ENCODE assay signal across 25 mouse cellular contexts in the genomic region with DNA sequence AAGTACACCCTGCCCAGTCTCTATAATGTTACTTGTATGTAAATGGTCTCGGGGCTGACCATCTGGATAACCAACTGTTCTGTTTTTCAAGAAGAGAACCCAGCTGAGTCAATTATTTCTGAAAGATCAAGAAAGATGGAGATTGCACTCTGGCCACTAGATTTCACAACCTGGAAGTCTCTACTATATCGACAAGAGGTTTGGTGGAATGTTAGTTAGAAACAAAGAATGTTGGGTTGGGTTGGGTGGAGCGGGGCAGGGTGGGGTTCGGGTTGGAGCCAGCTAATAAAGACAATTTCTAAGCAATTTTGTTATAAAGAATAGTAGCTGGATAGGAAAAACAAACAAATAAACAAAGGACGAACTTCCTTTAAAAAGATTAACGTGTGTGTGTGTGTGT.
DNase-seq lines count a peak whose midpoint lies in the region; ATAC-seq and TF ChIP-seq lines count a peak whose summit lies in the region.
"Had no signal": no experiment of that assay in that cellular context is flagged by ENCODE, and none has a peak within 500 bp of the region (broad histone marks: within the 10 kb centered on the region; RNA-seq: fewer than 3 reads in every experiment).

No protein-coding gene starts in this region.

- 67% methylated on average over 6 of the region's 6 CpGs for WGBS in lung, embryonic 16.5 days
- 47% methylated on average over 6 of the region's 6 CpGs for WGBS in lung, adult 2 months

- H3K9ac ChIP-seq in lung, embryonic 16.5 days (ENCODE audit: low read length): no peak overlapping the region
- no peak overlapping the region for H3K9ac ChIP-seq in ES-Bruce4 (ENCODE audit: low read depth, poor library complexity, severe bottlenecking)
- H3K9ac ChIP-seq: forebrain, embryonic 13.5 days; heart, embryonic 12.5 days; heart, embryonic 15.5 days; hindbrain, embryonic 12.5 days had no signal

- intact Hi-C loops in gastrocnemius, adult 2 months (cut with DNase I): loop anchor here (5.0 kb wide), 1 partner anchor 63 kb away; a partner anchor contains a TSS

- H3K4me2 ChIP-seq in lung, embryonic 16.5 days (ENCODE audit: low read depth, low read length): no peak overlapping the region
- H3K4me2 ChIP-seq: forebrain, embryonic 13.5 days; heart, embryonic 12.5 days; heart, embryonic 15.5 days; hindbrain, embryonic 12.5 days had no signal

- H3K9me3 ChIP-seq in lung, embryonic 16.5 days (ENCODE audit: control insufficient read depth, low read length): no peaks in the 10 kb centered on the region
- no peaks in the 10 kb centered on the region for H3K9me3 ChIP-seq in ES-Bruce4 (replicated peaks; ENCODE audit: control insufficient read depth, insufficient read depth, low read length, poor library complexity, severe bottlenecking)
- H3K9me3 ChIP-seq: forebrain, embryonic 10.5 days; forebrain, embryonic 13.5 days; heart, embryonic 12.5 days; heart, embryonic 15.5 days; hindbrain, embryonic 12.5 days had no signal

- H3K4me1 ChIP-seq in lung, embryonic 16.5 days (replicated peaks; ENCODE audit: control insufficient read depth, insufficient read depth, low read length): peaks cover 61% of the 10 kb centered on the region
- H3K4me1 ChIP-seq in lung, adult 2 months (ENCODE audit: control insufficient read depth, insufficient read depth, low read length): peaks cover 18% of the 10 kb centered on the region
- peaks cover 5% of the 10 kb centered on the region for H3K4me1 ChIP-seq in ES-Bruce4 (ENCODE audit: control insufficient read depth, insufficient read depth, low read length)

- DNase-seq in gastrocnemius, adult 2 months: no peak
- no peak for DNase-seq in gastrocnemius, postnatal 10 days
- DNase-seq in lung, adult 2 months: no peak
- DNase-seq in brain, embryonic 14.5 days (ENCODE audit: low read depth): peak; percentile 51
- DNase-seq in thymus, postnatal 36 days: no peak
- no peak for DNase-seq in adrenal gland, postnatal 10 days
- DNase-seq: adrenal gland, adult 2 months; adrenal gland, postnatal 25 days; cerebellum, adult 18-20 months; cerebellum, adult 9-10 months; cerebellum, postnatal 14 days; gastrocnemius, postnatal 25 days; heart, adult 18-20 months; heart, postnatal 14 days had no signal

- no peak for ATAC-seq in lung, embryonic 16.5 days (ENCODE audit: low read depth)
- ATAC-seq: CD4-positive, CD25-positive, alpha-beta regulatory T cell, adult 4 months; forebrain, embryonic 13.5 days; forebrain, embryonic 16.5 days; hindbrain, embryonic 16.5 days; intestine, embryonic 16.5 days had no signal

- H3K36me3 ChIP-seq in lung, embryonic 16.5 days (ENCODE audit: control insufficient read depth, insufficient read depth, low read length): no peaks in the 10 kb centered on the region
- H3K36me3 ChIP-seq in ES-Bruce4 (ENCODE audit: control insufficient read depth, insufficient read depth, low read length, poor library complexity, severe bottlenecking): no peaks in the 10 kb centered on the region
- H3K36me3 ChIP-seq: forebrain, embryonic 10.5 days; heart, embryonic 12.5 days; heart, embryonic 15.5 days; hindbrain, embryonic 12.5 days had no signal

- H3K27ac ChIP-seq in gastrocnemius, adult 2 months: peak overlapping the region; percentile 44
- H3K27ac ChIP-seq in lung, embryonic 16.5 days (ENCODE audit: low read length): peak overlapping the region; percentile 41; the same call in 1 of the 2 replicates
- peak overlapping the region; percentile 69; the same call in 1 of the 2 replicates for H3K27ac ChIP-seq in ES-Bruce4 (ENCODE audit: insufficient read depth, low read length)
- H3K27ac ChIP-seq: forebrain, embryonic 10.5 days; forebrain, embryonic 13.5 days; hindbrain, embryonic 12.5 days had no signal

- TF ChIP-seq CTCF in gastrocnemius, adult 2 months (IDR thresholded peaks at IDR 0.05): no peak
- no peak for TF ChIP-seq CTCF in lung, adult 2 months (IDR thresholded peaks at IDR 0.05; ENCODE audit: insufficient read depth, low read length)
- no peak for TF ChIP-seq CTCF in ES-Bruce4 (IDR thresholded peaks at IDR 0.05; ENCODE audit: low read depth, low read length)
- TF ChIP-seq CTCF in brain, embryonic 14.5 days (IDR thresholded peaks at IDR 0.05; ENCODE audit: borderline replicate concordance, extremely low read depth, insufficient read depth, insufficient read length): no peak

- no peak for TF ChIP-seq POLR2A in lung, adult 2 months (IDR thresholded peaks at IDR 0.05; ENCODE audit: borderline replicate concordance, extremely low read depth, low read depth, low read length)
- TF ChIP-seq POLR2A in ES-Bruce4 (IDR thresholded peaks at IDR 0.05; ENCODE audit: insufficient read depth, low read length): no peak
- TF ChIP-seq POLR2A in brain, embryonic 14.5 days (IDR thresholded peaks at IDR 0.05; ENCODE audit: borderline replicate concordance, extremely low read depth, insufficient read depth, insufficient read length, poor library complexity, severe bottlenecking): no peak

- H3K27me3 ChIP-seq in lung, embryonic 16.5 days (ENCODE audit: control insufficient read depth, insufficient read depth, low read depth, low read length): no peaks in the 10 kb centered on the region
- no peaks in the 10 kb centered on the region for H3K27me3 ChIP-seq in ES-Bruce4 (ENCODE audit: control insufficient read depth, insufficient read depth, low read length, poor library complexity, severe bottlenecking)
- H3K27me3 ChIP-seq: forebrain, embryonic 13.5 days; heart, embryonic 12.5 days; heart, embryonic 15.5 days; hindbrain, embryonic 12.5 days had no signal

- no peak for TF ChIP-seq EP300 in ES-Bruce4 (IDR thresholded peaks at IDR 0.05; ENCODE audit: insufficient read depth, low read depth, low read length)

- no peak overlapping the region for H3K4me3 ChIP-seq in gastrocnemius, adult 2 months
- no peak overlapping the region for H3K4me3 ChIP-seq in lung, embryonic 16.5 days (ENCODE audit: low read length)
- no peak overlapping the region for H3K4me3 ChIP-seq in lung, adult 2 months (replicated peaks; ENCODE audit: extremely low read depth, low read depth, low read length)
- no peak overlapping the region for H3K4me3 ChIP-seq in ES-Bruce4 (ENCODE audit: low read depth, low read length)
- H3K4me3 ChIP-seq: forebrain, embryonic 10.5 days; forebrain, embryonic 13.5 days; heart, embryonic 12.5 days; heart, embryonic 15.5 days; hindbrain, embryonic 12.5 days had no signal
